Mouse (Mus musculus) embryonic facial prominence, embryonic 11.5 days (tissue): ENCODE measurements around the gene Rgl1. TPM values are rescaled to one million over a fixed set of nuclear protein-coding genes. Genes with fewer than 3 reads are reported as not detected.

Source experiments
- ATAC-seq: fragments of 200-750 bp; cut with Nextera tagmentation; replicated peaks from 2 replicates; pipeline ENCODE4 v1.8.0; 2017; ENCODE audit warnings: low read depth; ENCODE audit not compliant: insufficient number of reproducible peaks, low FRiP score, low TSS enrichment
- DNase-seq: peaks from one replicate; pipeline ENCODE4 v3.0.0-alpha.2; 2015; ENCODE audit warnings: low spot score
- H3K27ac ChIP-seq: fragments of 300-500 bp; sonication (generic); replicated peaks from 2 replicates; pipeline ENCODE4 v1.5.1; 2014; ENCODE audit warnings: mild to moderate bottlenecking, low read depth, low read length, control low read depth
- H3K27me3 ChIP-seq: fragments of 300-500 bp; sonication (generic); 2 replicates; pipeline ENCODE4 v1.6.1; 2014; ENCODE audit warnings: mild to moderate bottlenecking, low read length, moderate library complexity, mixed read lengths; ENCODE audit not compliant: control insufficient read depth, insufficient read depth
- H3K36me3 ChIP-seq: fragments of 300-500 bp; sonication (generic); replicated peaks from 2 replicates; pipeline ENCODE4 v1.6.1; 2014; ENCODE audit warnings: low read depth, mild to moderate bottlenecking, low read length, moderate library complexity, mixed read lengths; ENCODE audit not compliant: control insufficient read depth, insufficient read depth
- H3K4me1 ChIP-seq: fragments of 300-500 bp; sonication (generic); 2 replicates; pipeline ENCODE4 v1.6.1; 2014; ENCODE audit warnings: low read length, mixed read lengths; ENCODE audit not compliant: control insufficient read depth, insufficient read depth
- H3K4me2 ChIP-seq: fragments of 300-500 bp; sonication (generic); 2 replicates; pipeline ENCODE4 v1.6.1; 2014; ENCODE audit warnings: low read depth, mild to moderate bottlenecking, control low read depth, low read length, moderate library complexity
- H3K4me3 ChIP-seq: fragments of 300-500 bp; sonication (generic); 2 replicates; pipeline ENCODE4 v1.5.1; 2014; ENCODE audit warnings: low read depth, low read length, control low read depth
- H3K9ac ChIP-seq: fragments of 300-500 bp; sonication (generic); replicated peaks from 2 replicates; pipeline ENCODE4 v1.6.1; 2014; ENCODE audit warnings: mild to moderate bottlenecking, control low read depth, low read length
- H3K9me3 ChIP-seq: fragments of 300-500 bp; sonication (generic); replicated peaks from 2 replicates; pipeline ENCODE4 v1.6.1; 2016; ENCODE audit warnings: mild to moderate bottlenecking, low read length, inconsistent platforms, mixed read lengths; ENCODE audit not compliant: control insufficient read depth
- WGBS: fragments of 180-500 bp; shearing (Covaris S2); extraction: QIAGEN DNeasy Blood & Tissue Kit; methylation state at CpG from one replicate; pipeline ENCODE4 v1.1.7; 2014; 5-methylcytosine and 5-hydroxymethylcytosine counted together
- polyA plus RNA-seq: library from polyadenylated mRNA; unstranded; fragments of >200 nt; fragmentation: Nextera tagmentation; extraction: Ambion mirVana; gene quantifications from 2 replicates; pipeline ENCODE4 v1.2.1, GENCODE M21; 2014

The Rgl1 gene
- polyA plus RNA-seq, 1 experiment from 2014 or later, result 26.0 TPM

GRCm38 (mm10) chr1:152590321-152590720 is 175.8 kb downstream of the Rgl1 start:
- Histone ChIP-seq H3K4me1 (no peaks in the 10 kb centered on the region; the same call in 1 of the 2 replicates), H3K27ac (no peak overlapping the region), H3K9me3 (no peaks in the 10 kb centered on the region), H3K4me2 (no peak overlapping the region), H3K27me3 (no peaks in the 10 kb centered on the region), H3K36me3 (no peaks in the 10 kb centered on the region), H3K4me3 (no peak overlapping the region), H3K9ac (no peak overlapping the region)
- 61% methylated on average over 5 of the region's 5 CpGs for WGBS
- peak; percentile 74 for DNase-seq
- no peak for ATAC-seq

GRCm38 (mm10) chr1:152589331-152589935 is 176.7 kb downstream of the Rgl1 start:
- no peak overlapping the region for H3K4me2 ChIP-seq
- no peak for ATAC-seq

GRCm38 (mm10) chr1:152587431-152587830 is 178.7 kb downstream of the Rgl1 start:
- H3K27me3 ChIP-seq, result no peaks in the 10 kb centered on the region
- H3K4me1 ChIP-seq, result no peaks in the 10 kb centered on the region; the same call in 1 of the 2 replicates
- no peaks in the 10 kb centered on the region for H3K36me3 ChIP-seq
- H3K9ac ChIP-seq, result no peak overlapping the region
- no peak overlapping the region for H3K27ac ChIP-seq
- DNase-seq, result peak; percentile 68
- H3K4me2 ChIP-seq, result no peak overlapping the region
- WGBS, result 69% methylated on average over 3 of the region's 3 CpGs
- ATAC-seq, result no peak
- no peaks in the 10 kb centered on the region for H3K9me3 ChIP-seq
- H3K4me3 ChIP-seq, result no peak overlapping the region

More at GRCm38 (mm10) chr1:152589331-152589935, 176.7 kb downstream of the Rgl1 start:
- H3K27ac ChIP-seq, result no peak overlapping the region
- H3K27me3 ChIP-seq, result no peaks in the 10 kb centered on the region
- H3K9me3 ChIP-seq, result no peaks in the 10 kb centered on the region
- 26% methylated on average over 9 of the region's 9 CpGs for WGBS
- peak; percentile 62 for DNase-seq
- no peak overlapping the region for H3K9ac ChIP-seq
- H3K36me3 ChIP-seq, result no peaks in the 10 kb centered on the region
- no peak overlapping the region for H3K4me3 ChIP-seq
- H3K4me1 ChIP-seq, result no peaks in the 10 kb centered on the region; the same call in 1 of the 2 replicates

GRCm38 (mm10) chr1:152585385-152585984 is 180.7 kb downstream of the Rgl1 start:
- 73% methylated on average over 7 of the region's 7 CpGs for WGBS
- H3K36me3 ChIP-seq, result no peaks in the 10 kb centered on the region

GRCm38 (mm10) chr1:152584933-152585332 is 181.2 kb downstream of the Rgl1 start:
- H3K4me3 ChIP-seq, result no peak overlapping the region
- H3K4me1 ChIP-seq, result no peaks in the 10 kb centered on the region; the same call in none of the 2 replicates
- WGBS, result 79% methylated on average over 8 of the region's 8 CpGs
- DNase-seq, result no peak
- H3K9me3 ChIP-seq, result no peaks in the 10 kb centered on the region
- H3K27me3 ChIP-seq, result no peaks in the 10 kb centered on the region
- ATAC-seq, result no peak
- no peak overlapping the region for H3K9ac ChIP-seq
- no peak overlapping the region for H3K27ac ChIP-seq
- no peaks in the 10 kb centered on the region for H3K36me3 ChIP-seq
- H3K4me2 ChIP-seq, result no peak overlapping the region

More at GRCm38 (mm10) chr1:152585385-152585984, 180.7 kb downstream of the Rgl1 start:
- Histone ChIP-seq H3K27ac (no peak overlapping the region), H3K9me3 (no peaks in the 10 kb centered on the region), H3K4me2 (no peak overlapping the region), H3K4me3 (no peak overlapping the region), H3K27me3 (no peaks in the 10 kb centered on the region), H3K9ac (no peak overlapping the region), H3K4me1 (no peaks in the 10 kb centered on the region; the same call in none of the 2 replicates)
- no peak for DNase-seq
- ATAC-seq, result no peak

GRCm38 (mm10) chr1:152581127-152581905 is 184.8 kb downstream of the Rgl1 start:
- H3K9me3 ChIP-seq, result no peaks in the 10 kb centered on the region
- no peak overlapping the region for H3K4me3 ChIP-seq
- no peak overlapping the region for H3K27ac ChIP-seq
- no peaks in the 10 kb centered on the region for H3K27me3 ChIP-seq
- DNase-seq (no peak), ATAC-seq (no peak)
- H3K9ac ChIP-seq, result no peak overlapping the region
- no peaks in the 10 kb centered on the region for H3K36me3 ChIP-seq
- no peak overlapping the region for H3K4me2 ChIP-seq
- WGBS, result 61% methylated on average over 13 of the region's 13 CpGs
- peaks cover 6% of the 10 kb centered on the region for H3K4me1 ChIP-seq

GRCm38 (mm10) chr1:152578944-152579343 is 187.2 kb downstream of the Rgl1 start:
- Histone ChIP-seq H3K9ac (no peak overlapping the region), H3K4me1 (peaks cover 7% of the 10 kb centered on the region), H3K9me3 (no peaks in the 10 kb centered on the region), H3K27me3 (no peaks in the 10 kb centered on the region), H3K4me2 (no peak overlapping the region), H3K36me3 (no peaks in the 10 kb centered on the region), H3K27ac (no peak overlapping the region), H3K4me3 (no peak overlapping the region)
- no peak for DNase-seq
- no peak for ATAC-seq
- 53% methylated on average over 5 of the region's 5 CpGs for WGBS
